Mouse (Mus musculus) CH12.LX (cell line): ENCODE measurements around the gene Mink1. TPM values are rescaled to one million over a fixed set of nuclear protein-coding genes. Genes with fewer than 3 reads are reported as not detected.

Source experiments
- DNase-seq: peaks from one replicate; pipeline ENCODE4 v3.0.0-alpha.2; 2013; ENCODE audit errors: extremely low read depth
- H3K27ac ChIP-seq: 2 replicates; pipeline ENCODE4 v1.5.1; 2012; ENCODE audit warnings: low read depth, mild to moderate bottlenecking, control low read depth, moderate library complexity; ENCODE audit not compliant: insufficient read depth
- H3K27me3 ChIP-seq: replicated peaks from 2 replicates; pipeline ENCODE3; 2012; ENCODE audit warnings: inconsistent platforms
- H3K36me3 ChIP-seq, 2 experiments: replicated peaks in 1 of 2; 2 replicates each; pipeline versions ENCODE3 to v1.6.1; 2012; ENCODE audit warnings: inconsistent platforms in 1 of 2, low read length in 1 of 2, mild to moderate bottlenecking in 1 of 2, mixed read lengths in 1 of 2, moderate library complexity in 1 of 2; ENCODE audit not compliant: control insufficient read depth in 1 of 2, insufficient read depth in 1 of 2
- H3K4me1 ChIP-seq, 2 experiments: 2 replicates each; pipeline ENCODE4 v1.6.1; 2012; ENCODE audit warnings: inconsistent platforms in 1 of 2, moderate library complexity in 1 of 2; ENCODE audit not compliant: insufficient read depth in 2 of 2, control insufficient read depth in 1 of 2
- H3K4me2 ChIP-seq: 2 replicates; pipeline ENCODE4 v1.6.1; 2012; ENCODE audit warnings: low read depth, mild to moderate bottlenecking, control low read depth; ENCODE audit not compliant: poor library complexity, insufficient read depth, severe bottlenecking
- H3K4me3 ChIP-seq, 3 experiments: fragments of 150-350 bp in 1 of 3; sonication (generic) in 1 of 3; replicated peaks in 1 of 3; 2 replicates each; pipeline versions ENCODE3 to v1.5.1; 2011 to 2012; ENCODE audit warnings: low read depth in 2 of 3, low read length in 2 of 3, mild to moderate bottlenecking in 2 of 3, moderate library complexity in 2 of 3, control low read depth in 1 of 3, improper control_type of control experiment in 1 of 3, inconsistent platforms in 1 of 3, mixed read lengths in 1 of 3; ENCODE audit not compliant: poor library complexity in 1 of 3
- H3K79me2 ChIP-seq: replicated peaks from 2 replicates; pipeline ENCODE4 v1.6.1; 2012; ENCODE audit warnings: mild to moderate bottlenecking, moderate library complexity; ENCODE audit not compliant: control insufficient read depth, poor library complexity, insufficient read depth, severe bottlenecking; ENCODE audit errors: extremely low read depth
- H3K9ac ChIP-seq: 2 replicates; pipeline ENCODE4 v1.6.1; 2012; ENCODE audit warnings: low read depth, mild to moderate bottlenecking, control low read depth, moderate library complexity; ENCODE audit not compliant: insufficient read depth
- H3K9me3 ChIP-seq: replicated peaks from 2 replicates; pipeline ENCODE3; 2012; ENCODE audit warnings: low read length, inconsistent platforms, mixed read lengths
- BHLHE40 ChIP-seq: IDR thresholded peaks from 2 replicates; pipeline ENCODE4 v1.6.1; 2011; ENCODE audit warnings: mild to moderate bottlenecking, low read depth, low read length, improper control_type of control experiment
- CHD1 ChIP-seq: IDR thresholded peaks from 2 replicates; pipeline ENCODE4 v1.6.1; 2012; ENCODE audit warnings: low read depth, low read length, improper control_type of control experiment, inconsistent platforms
- CHD2 ChIP-seq: IDR thresholded peaks from 2 replicates; pipeline ENCODE4 v1.6.1; 2011; ENCODE audit warnings: low read length, improper control_type of control experiment
- E2F4 ChIP-seq: IDR thresholded peaks from 2 replicates; pipeline ENCODE4 v1.6.1; 2011; ENCODE audit warnings: low read depth, low read length, improper control_type of control experiment; ENCODE audit not compliant: insufficient replicate concordance
- ELF1 ChIP-seq: IDR thresholded peaks from 2 replicates; pipeline ENCODE4 v1.6.1; 2014; ENCODE audit warnings: low read depth, mild to moderate bottlenecking, inconsistent platforms, low read length, improper control_type of control experiment
- EP300 ChIP-seq: IDR thresholded peaks from 2 replicates; pipeline ENCODE4 v1.6.1; 2011; ENCODE audit warnings: low read length, improper control_type of control experiment
- ETS1 ChIP-seq: conservative IDR thresholded peaks from 2 replicates; pipeline ENCODE4 v1.6.1; 2012; ENCODE audit warnings: low read depth, mild to moderate bottlenecking, inconsistent platforms, low read length, improper control_type of control experiment, moderate library complexity
- GABPA ChIP-seq: IDR thresholded peaks from 2 replicates; pipeline ENCODE4 v1.6.1; 2012; ENCODE audit warnings: low read depth, low read length, improper control_type of control experiment, inconsistent platforms; ENCODE audit not compliant: insufficient replicate concordance
- IRF4 ChIP-seq: IDR thresholded peaks from 2 replicates; pipeline ENCODE4 v1.6.1; 2014; ENCODE audit warnings: low read depth, mild to moderate bottlenecking, inconsistent platforms, low read length, improper control_type of control experiment
- JUND ChIP-seq: conservative IDR thresholded peaks from 2 replicates; pipeline ENCODE4 v1.6.1; 2011; ENCODE audit warnings: low read depth, low read length, improper control_type of control experiment
- MAX ChIP-seq: IDR thresholded peaks from 2 replicates; pipeline ENCODE4 v1.6.1; 2011; ENCODE audit warnings: low read length, improper control_type of control experiment
- MAZ ChIP-seq: IDR thresholded peaks from 2 replicates; pipeline ENCODE4 v1.6.1; 2012; ENCODE audit warnings: low read depth, mild to moderate bottlenecking, inconsistent platforms, low read length, improper control_type of control experiment, moderate library complexity
- MEF2A ChIP-seq: IDR thresholded peaks from 2 replicates; pipeline ENCODE4 v1.6.1; 2014; ENCODE audit warnings: low read depth, mild to moderate bottlenecking, inconsistent platforms, low read length, improper control_type of control experiment, borderline replicate concordance
- MXI1 ChIP-seq: IDR thresholded peaks from 2 replicates; pipeline ENCODE4 v1.6.1; 2011; ENCODE audit warnings: mild to moderate bottlenecking, low read depth, low read length, improper control_type of control experiment
- MYC ChIP-seq: IDR thresholded peaks from 2 replicates; pipeline ENCODE4 v1.6.1; 2011; ENCODE audit warnings: low read depth, mild to moderate bottlenecking, improper control_type of control experiment, low read length
- NELFE ChIP-seq: IDR thresholded peaks from 2 replicates; pipeline ENCODE4 v1.6.1; 2011; ENCODE audit warnings: low read depth, low read length, improper control_type of control experiment
- PAX5 ChIP-seq: IDR thresholded peaks from 2 replicates; pipeline ENCODE4 v1.6.1; 2012; ENCODE audit warnings: low read length, inconsistent platforms, mixed read lengths
- POLR2A ChIP-seq: IDR thresholded peaks from 2 replicates; pipeline ENCODE4 v1.6.1; 2011; ENCODE audit warnings: low read depth, mild to moderate bottlenecking, improper control_type of control experiment, low read length
- POLR2AphosphoS2 ChIP-seq: IDR thresholded peaks from 2 replicates; pipeline ENCODE4 v1.6.1; 2011; ENCODE audit warnings: low read depth, low read length, improper control_type of control experiment
- RAD21 ChIP-seq: IDR thresholded peaks from 2 replicates; pipeline ENCODE4 v1.6.1; 2011; ENCODE audit warnings: low read depth, mild to moderate bottlenecking, low read length, improper control_type of control experiment, moderate library complexity
- RCOR1 ChIP-seq: conservative IDR thresholded peaks from 2 replicates; pipeline ENCODE4 v1.6.1; 2012; ENCODE audit warnings: low read depth, mild to moderate bottlenecking, inconsistent platforms, low read length, improper control_type of control experiment
- SIN3A ChIP-seq: IDR thresholded peaks from 2 replicates; pipeline ENCODE4 v1.6.1; 2012; ENCODE audit warnings: low read length, improper control_type of control experiment, inconsistent platforms
- SMC3 ChIP-seq: IDR thresholded peaks from 2 replicates; pipeline ENCODE4 v1.6.1; 2011; ENCODE audit warnings: low read depth, low read length, improper control_type of control experiment
- TBP ChIP-seq: conservative IDR thresholded peaks from 2 replicates; pipeline ENCODE4 v1.6.1; 2011; ENCODE audit warnings: low read depth, low read length, improper control_type of control experiment
- TCF12 ChIP-seq: IDR thresholded peaks from 2 replicates; pipeline ENCODE4 v1.6.1; 2014; ENCODE audit warnings: low read depth, mild to moderate bottlenecking, inconsistent platforms, low read length, improper control_type of control experiment
- USF1 ChIP-seq: IDR thresholded peaks from 2 replicates; pipeline ENCODE4 v1.6.1; 2014; ENCODE audit warnings: low read depth, mild to moderate bottlenecking, inconsistent platforms, low read length, improper control_type of control experiment
- USF2 ChIP-seq: conservative IDR thresholded peaks from 2 replicates; pipeline ENCODE4 v1.6.1; 2011; ENCODE audit warnings: low read depth, low read length, improper control_type of control experiment
- ZMIZ1 ChIP-seq: IDR thresholded peaks from 2 replicates; pipeline ENCODE4 v1.6.1; 2012; ENCODE audit warnings: low read depth, mild to moderate bottlenecking, inconsistent platforms, low read length, improper control_type of control experiment
- dilution Hi-C: fragments of 300-500 bp; cut with MboI; formaldehyde crosslinking; loops from 2 replicates; pipeline ENCODE4 v1.14.3; 2020; ENCODE audit warnings: low sequenced_read_pairs; ENCODE audit not compliant: extremely low pct_unique_long_range_greater_than_20kb, extremely low pct_ligation_motif_present
- in situ Hi-C: fragments of 300-500 bp; cut with MboI; formaldehyde crosslinking; loops from 3 replicates; pipeline ENCODE4 v1.14.3; 2019; ENCODE audit warnings: low sequenced_read_pairs, low pct_ligation_motif_present, low pct_unique_long_range_greater_than_20kb, mixed read lengths
- polyA plus RNA-seq: library from polyadenylated mRNA; unstranded; fragments of >175 nt; gene quantifications from 2 replicates; pipeline ENCODE4 v1.2.1, GENCODE M21; 2012; ENCODE audit warnings: low read depth; ENCODE audit not compliant: insufficient read length
- total RNA-seq, 2 experiments: library from RNA; depleted of rRNA; stranded (reverse); fragments of 300-350 nt in 1 of 2; fragments of >200 nt in 1 of 2; gene quantifications; 2 replicates each; pipeline ENCODE4 v1.2.3; 2012 to 2014

Mink1 gene
- total and polyA plus RNA-seq, 3 experiments = 15.0 to 79.8 (median 31.2) TPM

- peak overlapping the region; percentile 99 for H3K9ac ChIP-seq
- TF ChIP-seq MAX = 0 out of 2 replicates have a peak, but pooled peaks have one; percentile 36
- TF ChIP-seq POLR2AphosphoS2 = no peak
- no peak for TF ChIP-seq ELF1
- TF ChIP-seq CHD1 = peak; percentile 93; the same call in 1 of the 2 replicates
- peak; percentile 69; the same call in 1 of the 2 replicates for TF ChIP-seq ZMIZ1
- no peak for TF ChIP-seq RAD21
- TF ChIP-seq MEF2A = peak; percentile 40; the same call in 1 of the 2 replicates
- TF ChIP-seq IRF4 = peak; percentile 46; the same call in 1 of the 2 replicates
- TF ChIP-seq E2F4 = no peak
- no peak for TF ChIP-seq TBP
- 0 out of 2 replicates have a peak, but pooled peaks have one; percentile 26 for TF ChIP-seq TCF12
- TF ChIP-seq EP300 = peak; percentile 61; the same call in 1 of the 2 replicates
- TF ChIP-seq USF1 = peak; percentile 50
- no peak for TF ChIP-seq NELFE
- peak; percentile 72; the same call in 1 of the 2 replicates for TF ChIP-seq RCOR1
- no peak for TF ChIP-seq MAZ
- peak; percentile 77 for TF ChIP-seq BHLHE40
- TF ChIP-seq GABPA = no peak
- TF ChIP-seq PAX5 = no peak
- TF ChIP-seq CHD2 = peak; percentile 67; the same call in 1 of the 2 replicates
- TF ChIP-seq MYC = no peak
- TF ChIP-seq JUND = no peak; the same call in 1 of the 2 replicates
- 0 out of 2 replicates have a peak, but pooled peaks have one; percentile 10 for TF ChIP-seq SMC3
- no peak; the same call in 1 of the 2 replicates for TF ChIP-seq USF2
- peak; percentile 91 for TF ChIP-seq SIN3A
- peak; percentile 53; the same call in 1 of the 2 replicates for TF ChIP-seq MXI1
- TF ChIP-seq ETS1 = peak; percentile 85
- TF ChIP-seq POLR2A = no peak
- peak overlapping the region in 1 of 3 experiments; percentile 26 for H3K4me3 ChIP-seq
- H3K4me2 ChIP-seq = peak overlapping the region; percentile 87; the same call in 1 of the 2 replicates
- H3K9me3 ChIP-seq = no peaks in the 10 kb centered on the region
- dilution Hi-C loops = no loop called here
- DNase-seq = peak; percentile 73
- in situ Hi-C loops = no loop called here
- H3K36me3 ChIP-seq = peaks cover 38 to 49% of the 10 kb centered on the region in 2 experiments
- 0 out of 2 replicates have a peak overlapping the region, but pooled peaks have one; percentile 2 for H3K27ac ChIP-seq
- H3K4me1 ChIP-seq = peaks cover 18 to 47% of the 10 kb centered on the region in 2 experiments
- H3K27me3 ChIP-seq = no peaks in the 10 kb centered on the region
- H3K79me2 ChIP-seq = peaks cover 70% of the 10 kb centered on the region
Measured at GRCm38 (mm10) chr11:70651391-70651790, 88.7 kb downstream of the Mink1 start.
